Mouse (Mus musculus): ENCODE data around the gene Evx2.

DNA sequence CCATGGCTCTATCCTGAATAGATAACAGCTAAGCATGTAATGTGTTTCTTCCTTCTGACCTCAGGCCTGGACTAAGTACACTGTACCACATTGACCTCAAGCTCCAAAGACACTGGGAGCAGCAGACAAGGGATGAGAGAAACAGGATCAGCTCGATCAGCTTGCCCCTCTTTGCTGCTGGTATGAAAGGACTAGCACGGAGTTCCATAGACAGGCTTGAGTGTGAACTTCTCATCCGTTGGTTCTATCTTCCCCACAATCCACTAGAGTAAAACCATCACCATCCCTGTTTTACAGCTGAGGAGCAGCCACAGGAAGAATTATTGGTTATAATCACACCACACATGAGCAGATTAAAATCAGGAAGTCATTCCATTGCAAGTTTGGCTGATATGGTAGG is 13.7 kb downstream of the Evx2 start:
- TF ChIP-seq CTCF (IDR thresholded peaks at IDR 0.05; ENCODE audit: low read depth, low read length), result no peak
- TF ChIP-seq POLR2A (IDR thresholded peaks at IDR 0.05; ENCODE audit: borderline replicate concordance, low read depth, low read length), result no peak
